Mouse (Mus musculus): Measurements from ENCODE around the gene 1700018B08Rik.

1700018B08Rik gene

DNA sequence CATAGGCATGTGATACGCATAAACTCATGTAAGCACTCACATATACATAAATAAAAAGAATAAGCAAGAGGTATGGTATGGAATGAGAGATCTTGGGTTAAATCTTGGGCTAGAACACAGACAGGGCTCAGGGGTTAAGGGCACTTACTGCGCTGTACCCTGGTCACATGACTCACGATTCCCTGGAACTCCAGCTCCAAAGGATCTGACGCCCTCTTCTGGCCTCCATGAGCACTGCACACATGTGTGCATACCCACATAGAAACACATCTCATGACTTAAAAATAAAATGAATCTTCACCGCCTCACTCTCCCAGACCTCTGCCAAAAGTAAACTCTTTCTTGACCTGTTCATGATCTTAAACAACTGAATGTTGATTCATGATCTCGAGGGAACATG is 46.5 kb downstream of the 1700018B08Rik start:
- DNase-seq: no peak

GRCm38 (mm10) chr8:121491633-121492032 is 52.5 kb downstream of the 1700018B08Rik start:
- DNase-seq: no peak

DNA sequence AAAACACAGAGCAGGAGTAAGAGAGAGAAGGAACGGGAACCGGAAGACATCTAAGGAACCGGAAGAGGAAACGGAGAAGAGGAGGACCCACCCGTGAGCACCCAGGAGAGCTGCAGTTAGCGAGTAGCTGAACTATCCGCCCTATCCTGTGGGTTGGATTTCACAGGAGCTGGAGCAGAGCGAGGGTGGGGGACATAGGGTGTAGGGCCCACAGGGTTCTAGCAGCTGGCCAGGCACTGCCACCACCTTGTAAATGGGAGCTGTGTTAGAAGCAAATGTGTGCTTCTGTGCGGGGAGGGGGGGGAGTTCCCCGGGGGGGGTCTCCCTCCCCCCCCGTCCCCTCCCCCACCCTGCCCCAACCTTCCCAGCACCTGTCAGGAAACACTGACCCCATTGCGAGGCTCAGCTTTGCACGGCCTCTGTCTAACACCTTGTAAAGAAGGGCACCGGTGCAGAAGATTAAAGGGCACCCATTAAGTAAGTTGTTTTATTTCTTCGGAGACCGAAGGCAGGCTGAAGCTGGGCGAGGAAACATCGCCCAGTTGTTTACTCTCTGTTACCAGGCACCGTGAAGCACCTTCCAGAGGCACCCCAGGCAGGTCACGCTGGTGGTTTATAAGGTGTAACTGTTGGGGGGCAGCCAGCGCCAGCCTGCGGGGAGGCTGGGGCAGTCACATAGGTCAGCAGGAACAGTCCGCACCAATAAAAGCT is 59.9 kb downstream of the 1700018B08Rik start:
- no peak for DNase-seq
